20 mouse cellular contexts compared by ENCODE assay signal in genomic region chr14:31404663-31405062, GRCm38 (mm10). TPM values are rescaled to one million over a fixed set of nuclear protein-coding genes. Genes with fewer than 3 reads are reported as not detected.
DNase-seq lines count a peak whose midpoint lies in the region; ATAC-seq lines count a peak whose summit lies in the region.
"Had no signal": no experiment of that assay in that cellular context is flagged by ENCODE, and none has a peak within 500 bp of the region (broad histone marks: within the 10 kb centered on the region; RNA-seq: fewer than 3 reads in every experiment).

No protein-coding gene starts in this region.

- no peak overlapping the region for H3K4me3 ChIP-seq in heart, embryonic 12.5 days
- no peak overlapping the region for H3K4me3 ChIP-seq in liver, embryonic 12.5 days
- H3K4me3 ChIP-seq in hindbrain, embryonic 14.5 days (replicated peaks; ENCODE audit: low read length) = no peak overlapping the region
- H3K4me3 ChIP-seq: forebrain, embryonic 10.5 days; hindbrain, embryonic 10.5 days; neural tube, embryonic 12.5 days had no signal

- H3K36me3 ChIP-seq in heart, embryonic 12.5 days = no peaks in the 10 kb centered on the region
- no peaks in the 10 kb centered on the region for H3K36me3 ChIP-seq in liver, embryonic 12.5 days
- peaks cover 67% of the 10 kb centered on the region for H3K36me3 ChIP-seq in hindbrain, embryonic 14.5 days (replicated peaks; ENCODE audit: control insufficient read depth, insufficient read depth)
- H3K36me3 ChIP-seq: G1E; hindbrain, embryonic 10.5 days had no signal

- H3K9me3 ChIP-seq in heart, embryonic 12.5 days (replicated peaks) = no peaks in the 10 kb centered on the region
- H3K9me3 ChIP-seq in liver, embryonic 12.5 days (replicated peaks) = no peaks in the 10 kb centered on the region
- H3K9me3 ChIP-seq in hindbrain, embryonic 14.5 days (ENCODE audit: control insufficient read depth, low read length) = no peaks in the 10 kb centered on the region
- H3K9me3 ChIP-seq: forebrain, embryonic 10.5 days; G1E; hindbrain, embryonic 10.5 days; neural tube, embryonic 12.5 days had no signal

- H3K27ac ChIP-seq in heart, embryonic 12.5 days (ENCODE audit: poor library complexity, severe bottlenecking) = peak overlapping the region; percentile 72; the same call in 1 of the 2 replicates
- peak overlapping the region; percentile 83 for H3K27ac ChIP-seq in liver, embryonic 12.5 days
- H3K27ac ChIP-seq in hindbrain, embryonic 14.5 days = no peak overlapping the region
- H3K27ac ChIP-seq: forebrain, embryonic 10.5 days; hindbrain, embryonic 10.5 days; neural tube, embryonic 12.5 days had no signal

- no peak for ATAC-seq in heart, embryonic 12.5 days (ENCODE audit: insufficient number of reproducible peaks, low FRiP score)
- ATAC-seq in liver, embryonic 12.5 days = no peak
- no peak for ATAC-seq in activated CD4-positive, CD25-positive, alpha-beta regulatory T cell, adult 4 months
- ATAC-seq in hindbrain, embryonic 14.5 days (ENCODE audit: low FRiP score) = no peak

- no peak overlapping the region for H3K9ac ChIP-seq in heart, embryonic 12.5 days
- H3K9ac ChIP-seq in liver, embryonic 12.5 days = 0 out of 2 replicates have a peak overlapping the region, but pooled peaks have one; percentile 1
- H3K9ac ChIP-seq in hindbrain, embryonic 14.5 days = no peak overlapping the region
- H3K9ac ChIP-seq: neural tube, embryonic 12.5 days had no signal

- H3K4me2 ChIP-seq in heart, embryonic 12.5 days = peak overlapping the region; percentile 53
- H3K4me2 ChIP-seq in liver, embryonic 12.5 days = peak overlapping the region; percentile 65
- H3K4me2 ChIP-seq in hindbrain, embryonic 14.5 days (replicated peaks) = no peak overlapping the region
- H3K4me2 ChIP-seq: neural tube, embryonic 12.5 days had no signal

- H3K27me3 ChIP-seq in heart, embryonic 12.5 days (replicated peaks) = no peaks in the 10 kb centered on the region
- H3K27me3 ChIP-seq in liver, embryonic 12.5 days (replicated peaks) = no peaks in the 10 kb centered on the region
- no peaks in the 10 kb centered on the region for H3K27me3 ChIP-seq in hindbrain, embryonic 14.5 days (ENCODE audit: control insufficient read depth, insufficient read depth, low read length)
- H3K27me3 ChIP-seq: neural tube, embryonic 12.5 days had no signal

- peaks cover 97% of the 10 kb centered on the region for H3K4me1 ChIP-seq in heart, embryonic 12.5 days (replicated peaks)
- H3K4me1 ChIP-seq in liver, embryonic 12.5 days = peaks cover 89% of the 10 kb centered on the region
- no peaks in the 10 kb centered on the region for H3K4me1 ChIP-seq in hindbrain, embryonic 14.5 days (replicated peaks; ENCODE audit: control insufficient read depth, insufficient read depth, low read length)
- H3K4me1 ChIP-seq: neural tube, embryonic 12.5 days had no signal

- intact Hi-C loops in heart, postnatal 25 days (cut with DNase I) = no loop called here

- no peak for DNase-seq in heart, postnatal 25 days (ENCODE audit: low spot score)
- DNase-seq in 3T3-L1 (ENCODE audit: low read depth, low spot score) (peak; percentile 64), NIH3T3 (ENCODE audit: low read depth) (peak; percentile 46)
- no peak for DNase-seq in hindbrain, embryonic 14.5 days (ENCODE audit: low spot score)
- no peak for DNase-seq in urinary bladder, postnatal 4 days (ENCODE audit: low spot score in 2 of 2)
- DNase-seq: adrenal gland, adult 2 months; cerebellum, adult 8-10 months; gastrocnemius, postnatal 10 days; kidney, postnatal 4 days; left cerebral cortex, postnatal 4 days; lung, adult 18-20 months; spleen, adult 18-20 months; thymus, adult 2 months had no signal

- WGBS in heart, embryonic 12.5 days = 73% methylated on average over 4 of the region's 4 CpGs
- 75% methylated on average over 4 of the region's 4 CpGs for WGBS in liver, embryonic 12.5 days (ENCODE audit: insufficient replicate concordance)
- WGBS in hindbrain, embryonic 14.5 days = 96% methylated on average over 4 of the region's 4 CpGs

RNA-seq across cellular contexts. Expression of gene Sh3bp5, which starts 31.2 kb away (rescaled TPM):
- polyA plus RNA-seq in heart, embryonic 12.5 days (2016; fragmentation: Nextera tagmentation; extraction: Ambion mirVana) = 29.9 and 30.2 TPM in 2 replicates
- 10 to 100 TPM; 41.0 to 58.1 TPM for total RNA-seq in heart, postnatal 25 days (2021)
- polyA plus RNA-seq in liver, embryonic 12.5 days (2016; fragmentation: Nextera tagmentation; extraction: Ambion mirVana) = 13.8 and 15.1 TPM in 2 replicates
- polyA plus RNA-seq in activated CD4-positive, CD25-positive, alpha-beta regulatory T cell, adult 4 months (2017; shearing (Covaris generic)) = 10 to 100 TPM; 13.1 to 13.9 TPM
- polyA plus RNA-seq in hindbrain, embryonic 14.5 days (2014; fragmentation: Nextera tagmentation; extraction: Ambion mirVana) = 86.9 and 93.7 TPM in 2 replicates

Comparison
In these comparisons a context has a peak if more than half of its experiments do, and no peak if none do; other contexts are left out.
1. DNase-seq: peak in 3T3-L1 (single experiment) and NIH3T3 (single experiment); none in heart, postnatal 25 days (single experiment), hindbrain, embryonic 14.5 days (single experiment) and urinary bladder, postnatal 4 days (0 of 2).